Mouse (Mus musculus) cerebellum, adult 2 months (tissue): Measurements from ENCODE around the gene Mob2. TPM values are rescaled to one million over a fixed set of nuclear protein-coding genes. Genes with fewer than 3 reads are reported as not detected.

Experiments
- DNase-seq, 2 experiments: peaks; one replicate each; pipeline ENCODE4 v3.0.0; 2021
- H3K27ac ChIP-seq: fragments of 200-500 bp; 2 replicates; pipeline ENCODE4 v1.5.1; 2012; ENCODE audit warnings: low read length, control low read depth, inconsistent platforms; ENCODE audit not compliant: insufficient read depth
- H3K27me3 ChIP-seq: fragments of 200-500 bp; 2 replicates; pipeline ENCODE4 v1.6.1; 2012; ENCODE audit warnings: inconsistent platforms, mild to moderate bottlenecking, low read length, moderate library complexity; ENCODE audit not compliant: control insufficient read depth, insufficient read depth
- H3K4me1 ChIP-seq: fragments of 200-500 bp; 2 replicates; pipeline ENCODE4 v1.6.1; 2011; ENCODE audit warnings: low read length; ENCODE audit not compliant: control insufficient read depth, insufficient read depth
- H3K4me3 ChIP-seq: fragments of 200-500 bp; replicated peaks from 2 replicates; pipeline ENCODE3; 2011; ENCODE audit warnings: mild to moderate bottlenecking, low read depth, low read length, control low read depth; ENCODE audit not compliant: insufficient read depth
- CTCF ChIP-seq: fragments of 200-500 bp; IDR thresholded peaks from 2 replicates; pipeline ENCODE4 v1.5.1; 2011; ENCODE audit warnings: low read depth, mild to moderate bottlenecking, control low read depth, low read length, moderate library complexity, borderline replicate concordance; ENCODE audit not compliant: insufficient read depth
- POLR2A ChIP-seq: fragments of 200-500 bp; IDR thresholded peaks from 2 replicates; pipeline ENCODE4 v1.6.1; 2011; ENCODE audit warnings: low read length, control low read depth, borderline replicate concordance; ENCODE audit not compliant: insufficient read depth
- WGBS: fragments of 180-500 bp; shearing (Covaris S2); methylation state at CpG from one replicate; pipeline ENCODE4 v1.1.7; 2018; 5-methylcytosine and 5-hydroxymethylcytosine counted together
- polyA plus RNA-seq: library from polyadenylated mRNA; depleted of rRNA; stranded (reverse); fragments of >200 nt; gene quantifications from 2 replicates; pipeline ENCODE4 v1.2.3, GENCODE M21; 2012

Mob2 gene
- polyA plus RNA-seq, 1 experiment = 73.4 TPM

DNA sequence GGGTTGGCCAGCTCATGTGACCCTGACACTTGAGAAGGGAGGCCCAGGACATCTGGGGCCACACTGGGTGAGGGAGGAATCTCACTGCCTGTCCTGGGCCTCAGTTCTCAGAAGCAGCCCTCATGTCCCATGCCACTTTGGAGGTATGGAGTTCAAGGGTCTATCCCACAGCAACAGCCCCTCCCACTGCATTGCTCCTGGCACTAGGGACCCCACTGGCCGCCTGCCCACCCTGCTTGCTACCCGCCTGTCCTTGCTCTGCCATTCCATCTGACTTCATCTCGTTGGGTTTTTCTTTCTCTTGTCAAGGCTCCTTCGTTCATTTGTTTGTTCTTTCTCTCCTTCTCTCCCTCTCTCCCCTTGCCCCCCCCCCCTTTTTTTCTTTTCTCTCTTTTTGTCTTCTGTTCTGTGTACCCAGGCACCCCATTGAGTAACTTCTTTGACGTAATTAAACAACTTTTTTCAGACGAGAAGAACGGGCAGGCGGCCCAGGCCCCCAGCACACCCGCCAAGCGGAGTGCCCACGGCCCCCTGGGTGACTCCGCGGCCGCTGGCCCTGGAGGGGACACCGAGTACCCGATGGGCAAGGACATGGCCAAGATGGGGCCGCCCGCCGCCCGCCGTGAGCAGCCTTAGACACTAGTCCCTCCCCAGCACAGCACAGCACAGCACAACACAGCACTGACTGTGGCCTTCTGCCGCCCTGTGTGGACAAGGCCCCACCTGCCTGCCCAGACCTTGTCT lies 59.1 kb downstream of the Mob2 start:
- Histone ChIP-seq H3K27ac (no peak overlapping the region), H3K4me3 (no peak overlapping the region), H3K27me3 (no peaks in the 10 kb centered on the region), H3K4me1 (peaks cover 24% of the 10 kb centered on the region)
- WGBS = 33% methylated on average over 22 of the region's 22 CpGs
- DNase-seq = no peak
- no peak for TF ChIP-seq POLR2A
- no peak for TF ChIP-seq CTCF

DNA sequence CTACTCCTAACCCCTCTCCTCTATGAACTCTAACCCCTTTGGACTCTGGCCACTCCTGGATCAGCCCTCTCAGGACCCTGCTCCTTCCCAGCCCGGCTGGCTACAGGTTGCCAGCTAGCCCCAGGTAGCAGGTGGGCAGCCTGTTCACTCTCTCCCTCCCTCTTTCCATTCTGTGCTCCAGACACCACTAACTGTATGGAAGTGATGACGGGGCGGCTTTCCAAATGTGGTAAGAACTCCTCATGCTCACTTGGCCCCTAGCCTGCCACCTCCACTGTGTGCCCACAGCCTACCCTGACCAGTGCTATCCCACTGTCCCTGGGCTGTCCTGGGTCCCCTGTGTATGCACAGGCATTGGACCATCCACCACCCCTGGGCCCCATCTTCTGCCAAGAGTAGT lies 60.2 kb downstream of the Mob2 start:
- peak overlapping the region; percentile 49; the same call in 1 of the 2 replicates for H3K27ac ChIP-seq
- TF ChIP-seq POLR2A = no peak
- 3% methylated on average over 3 of the region's 3 CpGs for WGBS
- H3K27me3 ChIP-seq = no peaks in the 10 kb centered on the region
- H3K4me1 ChIP-seq = peaks cover 24% of the 10 kb centered on the region
- H3K4me3 ChIP-seq = no peak overlapping the region
- DNase-seq = peak; percentile 73 to 81

DNA sequence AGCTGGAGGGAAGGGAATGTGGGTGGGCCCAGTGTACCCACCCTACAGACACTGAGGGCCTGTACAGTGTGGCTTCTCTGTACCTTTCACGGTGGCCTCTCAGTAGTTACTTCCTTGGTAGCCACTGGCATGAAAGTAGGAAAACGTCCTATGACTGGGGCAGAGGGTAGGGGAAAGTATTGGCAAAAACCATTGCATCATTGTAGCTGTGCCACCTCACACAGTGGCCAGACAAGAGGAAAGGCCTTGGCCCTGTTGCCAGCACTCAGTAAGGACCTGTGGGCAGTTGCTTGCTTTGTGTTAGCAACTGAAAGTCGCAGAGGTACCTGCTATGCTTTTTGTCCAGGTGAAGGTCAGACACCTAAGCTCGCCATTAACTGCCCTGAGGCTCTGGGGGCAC lies 66.7 kb downstream of the Mob2 start:
- Histone ChIP-seq H3K27me3 (no peaks in the 10 kb centered on the region), H3K4me3 (no peak overlapping the region), H3K27ac (no peak overlapping the region), H3K4me1 (peaks cover 16% of the 10 kb centered on the region)
- no peak for DNase-seq
- WGBS = 91% methylated on average over 4 of the region's 4 CpGs
- no peak for TF ChIP-seq POLR2A
- no peak for TF ChIP-seq CTCF

GRCm38 (mm10) chr7:141991183-141991582 lies 69.7 kb downstream of the Mob2 start:
- Histone ChIP-seq H3K27me3 (no peaks in the 10 kb centered on the region), H3K4me1 (peaks cover 34% of the 10 kb centered on the region), H3K4me3 (no peak overlapping the region), H3K27ac (no peak overlapping the region)
- TF ChIP-seq CTCF = no peak
- WGBS = 81% methylated on average over 2 of the region's 2 CpGs
- DNase-seq = no peak

DNA sequence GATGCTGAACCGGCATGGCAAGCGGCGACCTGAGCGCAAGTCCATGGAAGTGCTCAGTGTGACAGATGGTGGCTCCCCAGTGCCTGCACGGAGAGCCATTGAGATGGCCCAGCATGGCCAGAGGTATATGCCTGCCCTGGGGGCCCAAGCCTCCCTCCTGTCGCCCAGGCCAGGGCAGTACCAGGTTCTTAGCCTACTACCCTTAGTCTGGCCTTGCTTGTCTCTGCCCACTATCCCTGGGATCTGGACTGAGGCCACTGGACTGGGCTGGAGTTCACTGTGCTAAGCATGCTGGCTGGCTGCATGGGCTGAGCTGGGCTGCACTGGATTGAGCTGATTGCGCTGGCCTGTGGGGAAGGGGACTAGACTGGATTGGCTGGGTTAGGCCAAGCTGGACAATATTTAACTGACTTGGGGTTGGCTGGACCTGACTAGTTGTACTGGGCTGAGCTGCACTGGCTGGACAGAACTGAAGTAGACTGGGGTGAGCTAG lies 72.5 kb downstream of the Mob2 start:
- H3K4me1 ChIP-seq = peaks cover 34% of the 10 kb centered on the region
- TF ChIP-seq POLR2A (no peak), CTCF (no peak)
- H3K4me3 ChIP-seq = no peak overlapping the region
- H3K27me3 ChIP-seq = no peaks in the 10 kb centered on the region
- H3K27ac ChIP-seq = no peak overlapping the region
- DNase-seq = peak; percentile 66 to 68
- WGBS = 22% methylated on average over 7 of the region's 7 CpGs

- Histone ChIP-seq H3K27ac (no peak overlapping the region), H3K4me3 (no peak overlapping the region), H3K4me1 (peaks cover 40% of the 10 kb centered on the region), H3K27me3 (no peaks in the 10 kb centered on the region)
- TF ChIP-seq POLR2A (no peak), CTCF (no peak)
- DNase-seq = no peak
- WGBS = 78% methylated on average over 7 of the region's 7 CpGs
Measured at GRCm38 (mm10) chr7:141981237-141981636, 79.6 kb downstream of the Mob2 start.

- no peak for TF ChIP-seq CTCF
- no peak for TF ChIP-seq POLR2A
- peak; percentile 52 to 67 for DNase-seq
- WGBS = 25% methylated on average over 4 of the region's 4 CpGs
- H3K27ac ChIP-seq = peak overlapping the region; percentile 63
- no peaks in the 10 kb centered on the region for H3K27me3 ChIP-seq
- peaks cover 40% of the 10 kb centered on the region for H3K4me1 ChIP-seq
- H3K4me3 ChIP-seq = no peak overlapping the region
Measured at GRCm38 (mm10) chr7:141979247-141979646, 81.6 kb downstream of the Mob2 start.

GRCm38 (mm10) chr7:141978003-141978402 lies 82.9 kb downstream of the Mob2 start:
- H3K27me3 ChIP-seq = no peaks in the 10 kb centered on the region
- no peak for TF ChIP-seq CTCF
- no peak for TF ChIP-seq POLR2A
- no peak for DNase-seq
- H3K4me3 ChIP-seq = no peak overlapping the region
- no peak overlapping the region for H3K27ac ChIP-seq
- WGBS = 34% methylated on average over 6 of the region's 6 CpGs
- peaks cover 45% of the 10 kb centered on the region for H3K4me1 ChIP-seq
